Mouse (Mus musculus) E14TG2a.4 (cell line): ENCODE measurements around the gene Tlcd1.
"Not testable (repeated sequence)": the region's sequence is repeated elsewhere in the genome, so short reads cannot be mapped to it uniquely, and the experiment has no call there.

ENCODE experiments used
- H3K27me3 ChIP-seq: 2 replicates; pipeline ENCODE4 v1.6.1; 2014; ENCODE audit warnings: low read length, control low read depth; ENCODE audit not compliant: insufficient read depth
- H3K36me3 ChIP-seq: 2 replicates; pipeline ENCODE4 v1.6.1; 2014; ENCODE audit warnings: low read length, control low read depth; ENCODE audit not compliant: insufficient read depth
- H3K4me1 ChIP-seq: replicated peaks from 2 replicates; pipeline ENCODE4 v1.6.1; 2014; ENCODE audit warnings: low read depth, low read length, control low read depth
- H3K4me3 ChIP-seq: replicated peaks from 2 replicates; pipeline ENCODE4 v1.5.1; 2014; ENCODE audit warnings: mild to moderate bottlenecking, low read length
- H3K9me3 ChIP-seq: 2 replicates; pipeline ENCODE4 v1.6.1; 2014; ENCODE audit warnings: low read length, control low read depth
- CTCF ChIP-seq: conservative IDR thresholded peaks from 2 replicates; pipeline ENCODE4 v1.5.1; 2014; ENCODE audit warnings: low read length
- NANOG ChIP-seq: IDR thresholded peaks from 2 replicates; pipeline ENCODE4 v1.6.1; 2014; ENCODE audit warnings: borderline replicate concordance, low read length, mixed read lengths
- POU5F1 ChIP-seq: IDR thresholded peaks from 2 replicates; pipeline ENCODE4 v1.6.1; 2014; ENCODE audit warnings: low read length, borderline replicate concordance

Gene Tlcd1

DNA sequence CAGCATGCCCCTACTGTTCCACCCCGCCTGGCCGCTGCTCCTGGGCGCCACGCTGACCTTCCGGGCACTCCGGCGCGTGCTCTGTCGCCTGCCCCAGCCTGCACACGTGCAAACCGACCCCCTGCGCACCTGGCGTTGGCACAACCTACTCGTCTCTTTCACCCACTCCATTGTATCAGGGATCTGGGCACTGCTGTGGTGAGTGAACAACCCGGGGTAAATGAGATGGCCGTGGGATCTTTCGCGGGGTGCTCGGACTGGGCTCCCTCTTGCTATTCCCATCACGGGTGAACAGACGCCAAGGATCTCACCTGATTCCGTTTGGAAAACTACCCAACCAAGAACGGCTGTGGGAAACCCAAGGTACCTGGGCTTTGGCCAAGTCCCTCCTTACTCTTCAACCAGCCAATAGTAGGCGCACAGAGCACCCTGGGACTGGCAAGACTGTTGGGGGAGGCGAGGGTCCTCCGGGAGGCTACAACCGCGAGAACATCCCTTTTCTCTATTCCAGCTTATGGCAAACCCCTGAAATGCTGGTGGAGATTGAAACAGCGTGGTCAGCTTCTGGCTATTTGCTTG is 2.4 kb downstream of the Tlcd1 start:
- no peaks in the 10 kb centered on the region for H3K9me3 ChIP-seq
- TF ChIP-seq CTCF (no peak), NANOG (no peak), POU5F1 (no peak)
- H3K4me3 ChIP-seq, result peak overlapping the region; percentile 99
- H3K36me3 ChIP-seq, result peaks cover 41% of the 10 kb centered on the region
- H3K27me3 ChIP-seq, result no peaks in the 10 kb centered on the region
- H3K4me1 ChIP-seq, result peaks cover 57% of the 10 kb centered on the region

- Histone ChIP-seq H3K4me3 (peak overlapping the region; percentile 99), H3K27me3 (no peaks in the 10 kb centered on the region), H3K4me1 (peaks cover 57% of the 10 kb centered on the region), H3K36me3 (peaks cover 41% of the 10 kb centered on the region), H3K9me3 (no peaks in the 10 kb centered on the region)
- TF ChIP-seq CTCF (no peak), POU5F1 (no peak), NANOG (no peak)
These were observed 3.0 kb downstream of the Tlcd1 start for GRCm38 (mm10) chr11:78179438-78179999.

GRCm38 (mm10) chr11:78180081-78180761 is 3.7 kb downstream of the Tlcd1 start:
- Histone ChIP-seq H3K4me3 (peak overlapping the region; percentile 99), H3K9me3 (no peaks in the 10 kb centered on the region), H3K36me3 (peaks cover 41% of the 10 kb centered on the region), H3K27me3 (no peaks in the 10 kb centered on the region), H3K4me1 (peaks cover 56% of the 10 kb centered on the region)
- TF ChIP-seq POU5F1 (no peak), NANOG (no peak), CTCF (no peak)

DNA sequence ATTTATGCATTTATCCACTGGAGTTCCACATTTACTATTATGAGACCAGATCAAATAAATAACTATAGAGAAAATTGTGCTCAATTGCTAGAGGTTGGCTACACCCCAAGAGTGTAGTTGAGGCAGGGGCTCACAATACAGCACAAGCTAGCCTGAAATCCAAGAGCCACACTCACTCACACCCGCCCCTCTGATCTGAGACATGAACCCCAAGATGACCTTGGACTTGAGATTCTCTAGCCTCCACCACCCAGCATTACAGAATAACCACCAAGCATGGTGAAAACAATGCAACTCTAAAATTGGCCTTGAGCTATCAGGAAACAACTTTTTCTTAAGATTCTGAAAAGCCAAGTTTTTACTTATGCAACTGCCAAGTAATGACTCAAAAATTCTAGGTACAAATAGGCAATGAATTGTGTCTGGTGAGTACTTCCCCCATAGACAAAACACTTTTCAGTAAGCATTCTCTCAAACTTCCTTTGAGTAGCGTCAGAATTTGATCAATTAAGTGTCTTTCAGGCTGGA is 5.4 kb downstream of the Tlcd1 start:
- Histone ChIP-seq H3K36me3 (peaks cover 41% of the 10 kb centered on the region), H3K9me3 (no peaks in the 10 kb centered on the region), H3K4me3 (peak overlapping the region; percentile 99), H3K4me1 (peaks cover 59% of the 10 kb centered on the region), H3K27me3 (no peaks in the 10 kb centered on the region)
- TF ChIP-seq POU5F1 (no peak), CTCF (no peak), NANOG (no peak)

DNA sequence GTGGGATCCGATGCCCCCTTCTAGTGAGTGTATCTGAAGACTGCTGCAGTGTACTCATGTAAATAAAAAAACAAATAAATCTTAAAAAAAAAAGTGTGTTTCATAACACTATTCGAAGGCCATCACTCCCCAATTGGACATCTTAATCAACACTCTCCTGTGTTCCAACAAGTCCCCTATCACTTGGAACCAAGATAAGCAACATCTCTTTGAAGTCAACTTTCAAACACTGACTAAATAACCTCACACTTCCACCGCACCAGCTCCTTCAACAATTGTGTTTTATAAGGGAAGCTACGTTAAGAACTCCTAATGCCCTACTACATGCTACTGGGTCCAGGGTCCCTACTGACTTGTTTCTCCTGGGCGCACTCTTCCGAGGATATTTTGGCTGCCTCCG is 5.9 kb downstream of the Tlcd1 start:
- Histone ChIP-seq H3K36me3 (peaks cover 41% of the 10 kb centered on the region), H3K9me3 (no peaks in the 10 kb centered on the region), H3K27me3 (no peaks in the 10 kb centered on the region), H3K4me1 (peaks cover 59% of the 10 kb centered on the region), H3K4me3 (peak overlapping the region; percentile 99)
- TF ChIP-seq NANOG, result no peak
- no peak for TF ChIP-seq CTCF
- TF ChIP-seq POU5F1, result no peak

GRCm38 (mm10) chr11:78182961-78183844 is 6.7 kb downstream of the Tlcd1 start, which contains the start of gene Rpl23a:
Rpl23a (minus strand) TSS chr11:78183584.
- TF ChIP-seq NANOG (no peak), POU5F1 (no peak), CTCF (no peak)
- H3K27me3 ChIP-seq, result no peaks in the 10 kb centered on the region
- H3K9me3 ChIP-seq, result no peaks in the 10 kb centered on the region
- peaks cover 41% of the 10 kb centered on the region for H3K36me3 ChIP-seq
- peak within 1 kb of the TSS; percentile 99 for H3K4me3 ChIP-seq
- peaks cover 62% of the 10 kb centered on the region for H3K4me1 ChIP-seq

DNA sequence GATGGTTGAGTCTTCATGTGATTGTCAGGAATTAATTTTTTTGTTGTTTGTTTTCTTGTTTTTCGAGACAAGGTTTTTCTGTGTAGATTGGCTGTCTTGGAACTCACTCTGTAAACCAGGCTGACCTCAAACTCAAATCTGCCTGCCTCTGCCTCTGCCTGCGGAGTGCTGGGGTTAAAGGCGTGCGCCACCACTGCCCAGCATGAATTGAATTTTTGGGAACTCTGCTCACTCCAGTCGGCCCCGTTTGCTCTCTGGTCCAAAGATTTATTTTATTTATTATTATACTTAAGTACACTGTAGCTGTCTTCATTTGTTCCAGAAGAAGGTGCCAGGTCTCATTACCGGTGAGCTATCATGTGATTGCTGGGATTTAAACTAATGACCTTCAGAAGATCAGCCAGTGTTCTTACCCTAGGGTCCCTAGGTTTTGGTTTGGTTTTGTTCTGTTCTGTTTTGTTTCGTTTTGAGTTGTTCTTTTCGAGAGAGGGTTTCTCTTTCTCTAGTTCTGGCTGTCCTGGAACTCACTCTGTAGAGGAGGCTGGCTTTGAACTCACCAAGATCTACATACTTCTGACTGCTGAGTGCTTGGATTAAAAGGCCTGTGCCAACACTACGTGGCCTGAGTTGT is 7.5 kb downstream of the Tlcd1 start:
- peaks cover 62% of the 10 kb centered on the region for H3K4me1 ChIP-seq
- no peak for TF ChIP-seq NANOG
- no peak for TF ChIP-seq CTCF
- TF ChIP-seq POU5F1, result no peak
- peaks cover 41% of the 10 kb centered on the region for H3K36me3 ChIP-seq
- no peaks in the 10 kb centered on the region for H3K9me3 ChIP-seq
- peak overlapping the region; percentile 99 for H3K4me3 ChIP-seq
- H3K27me3 ChIP-seq, result no peaks in the 10 kb centered on the region

DNA sequence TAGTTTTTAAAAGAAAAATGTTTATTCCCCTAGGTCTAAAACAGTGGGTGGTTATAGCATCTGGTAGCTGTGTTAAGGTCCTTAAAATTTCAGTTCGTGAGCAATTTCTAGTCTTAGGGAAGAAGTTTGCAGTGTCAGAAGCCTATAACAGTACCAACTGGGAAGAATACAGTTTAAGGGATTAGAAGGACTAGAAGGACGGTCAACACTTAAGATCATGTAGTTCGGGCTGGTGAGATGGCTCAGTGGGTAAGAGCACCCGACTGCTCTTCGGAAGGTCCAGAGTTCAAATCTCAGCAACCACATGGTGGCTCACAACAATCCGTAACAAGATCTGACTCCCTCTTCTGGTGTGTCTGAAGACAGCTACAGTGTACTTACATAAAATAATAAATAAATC is 8.2 kb downstream of the Tlcd1 start:
- H3K36me3 ChIP-seq, result peaks cover 35% of the 10 kb centered on the region
- H3K4me1 ChIP-seq, result peaks cover 63% of the 10 kb centered on the region
- not testable (repeated sequence) for H3K27me3 ChIP-seq, H3K9me3 ChIP-seq
- H3K4me3 ChIP-seq, result peak overlapping the region; percentile 99
